Mouse (Mus musculus): ENCODE data around the gene Adh7.

- TF ChIP-seq EP300 (IDR thresholded peaks at IDR 0.05; ENCODE audit: low read depth in 1 of 2, low read length in 2 of 2) (no peak), ETS1 (IDR thresholded peaks at IDR 0.05; ENCODE audit: low read depth, low read length) (no peak), USF2 (IDR thresholded peaks at IDR 0.05; ENCODE audit: borderline replicate concordance in 1 of 2, insufficient read depth in 1 of 2, low read depth in 1 of 2, low read length in 2 of 2) (no peak), CHD2 (IDR thresholded peaks at IDR 0.05; ENCODE audit: low read length) (no peak), GATA1 (IDR thresholded peaks at IDR 0.05; ENCODE audit: low read depth, low read length) (no peak), CTCF (IDR thresholded peaks at IDR 0.05 in 2 of 3, conservative IDR thresholded peaks at IDR 0.05 in 1 of 3; ENCODE audit: control insufficient read depth in 1 of 3, insufficient read depth in 1 of 3, low read depth in 2 of 3, low read length in 3 of 3, poor library complexity in 1 of 3, severe bottlenecking in 1 of 3) (no peak), UBTF (IDR thresholded peaks at IDR 0.05; ENCODE audit: borderline replicate concordance, insufficient read depth, low read depth, low read length) (no peak), MAX (IDR thresholded peaks at IDR 0.05; ENCODE audit: low read length) (no peak), MEF2A (IDR thresholded peaks at IDR 0.05; ENCODE audit: extremely low read depth, insufficient replicate concordance, low read depth, low read length, poor library complexity, severe bottlenecking) (no peak), ZC3H11A (IDR thresholded peaks at IDR 0.05; ENCODE audit: low read depth, low read length) (no peak), ZMIZ1 (IDR thresholded peaks at IDR 0.05; ENCODE audit: low read depth, low read length) (no peak), ZNF384 (IDR thresholded peaks at IDR 0.05; ENCODE audit: low read depth, low read length) (no peak), TCF12 (IDR thresholded peaks at IDR 0.05; ENCODE audit: low read depth, low read length) (no peak)
Measured at GRCm38 (mm10) chr3:138271297-138271696, 53.7 kb downstream of the Adh7 start.
